Mouse (Mus musculus): ENCODE data around the gene Tmem256.

DNA sequence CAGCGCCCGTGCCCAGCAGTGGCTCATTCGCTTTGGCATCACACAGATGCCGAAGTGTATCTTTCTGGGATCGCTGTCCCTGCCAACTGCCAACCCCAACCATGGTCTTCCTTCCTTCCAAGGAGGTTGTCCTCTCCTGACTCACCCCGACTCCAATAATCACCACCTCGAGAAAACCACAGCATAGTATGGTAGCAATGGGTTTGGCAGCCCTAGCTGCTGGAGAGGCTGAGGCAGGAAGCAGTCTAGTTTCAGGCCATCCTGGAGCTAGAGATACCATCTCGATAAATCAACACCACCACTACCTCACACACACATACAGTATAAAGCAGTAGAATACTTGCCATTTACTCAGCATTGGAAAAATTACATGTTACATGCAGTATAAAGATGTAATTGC lies 19.4 kb upstream of the Tmem256 start:
- TF ChIP-seq CTCF (IDR thresholded peaks at IDR 0.05; ENCODE audit: low read depth, low read length) = no peak
- no peak for TF ChIP-seq EP300 (IDR thresholded peaks at IDR 0.05; ENCODE audit: insufficient read depth, low read depth, low read length)
- TF ChIP-seq POLR2A (IDR thresholded peaks at IDR 0.05; ENCODE audit: insufficient read depth, low read length) = no peak
